Mouse (Mus musculus): ENCODE measurements around the gene Ldb3. TPM values are rescaled to one million over a fixed set of nuclear protein-coding genes. Genes with fewer than 3 reads are reported as not detected.

The Ldb3 gene
- polyA plus RNA-seq, 1 experiment: 5.4 TPM

- H3K4me1 ChIP-seq (ENCODE audit: control insufficient read depth, insufficient read depth, low read length): no peaks in the 10 kb centered on the region
- TF ChIP-seq CTCF (IDR thresholded peaks at IDR 0.05; ENCODE audit: extremely low read depth, insufficient read depth, low read length): peak; percentile 51
- TF ChIP-seq POLR2A (IDR thresholded peaks at IDR 0.05; ENCODE audit: extremely low read depth, insufficient read depth, low read length): 0 out of 2 replicates have a peak, but pooled peaks have one; percentile 40
- H3K4me3 ChIP-seq (ENCODE audit: insufficient read depth, low read length): peak overlapping the region; percentile 69
- H3K27ac ChIP-seq (ENCODE audit: insufficient read depth, low read length): peak overlapping the region; percentile 91
Observed at GRCm38 (mm10) chr14:34549004-34549671, 39.3 kb downstream of the Ldb3 start.

GRCm38 (mm10) chr14:34548391-34549001, 40.0 kb downstream of the Ldb3 start:
- H3K4me1 ChIP-seq (ENCODE audit: control insufficient read depth, insufficient read depth, low read length): no peaks in the 10 kb centered on the region
- H3K27ac ChIP-seq (ENCODE audit: insufficient read depth, low read length): peak overlapping the region; percentile 91
- peak; percentile 57; the same call in 1 of the 2 replicates for TF ChIP-seq POLR2A (IDR thresholded peaks at IDR 0.05; ENCODE audit: extremely low read depth, insufficient read depth, low read length)
- no peak for TF ChIP-seq CTCF (IDR thresholded peaks at IDR 0.05; ENCODE audit: extremely low read depth, insufficient read depth, low read length)
- H3K4me3 ChIP-seq (ENCODE audit: insufficient read depth, low read length): peak overlapping the region; percentile 69

GRCm38 (mm10) chr14:34544545-34544944, 43.9 kb downstream of the Ldb3 start:
- Histone ChIP-seq H3K4me1 (ENCODE audit: control insufficient read depth, insufficient read depth, low read length) (no peaks in the 10 kb centered on the region), H3K4me3 (ENCODE audit: insufficient read depth, low read length) (no peak overlapping the region), H3K27ac (ENCODE audit: insufficient read depth, low read length) (no peak overlapping the region)
- no peak for TF ChIP-seq CTCF (IDR thresholded peaks at IDR 0.05; ENCODE audit: extremely low read depth, insufficient read depth, low read length)
- TF ChIP-seq POLR2A (IDR thresholded peaks at IDR 0.05; ENCODE audit: extremely low read depth, insufficient read depth, low read length): no peak

GRCm38 (mm10) chr14:34544001-34544400, 44.5 kb downstream of the Ldb3 start:
- Histone ChIP-seq H3K4me3 (ENCODE audit: insufficient read depth, low read length) (no peak overlapping the region), H3K27ac (ENCODE audit: insufficient read depth, low read length) (no peak overlapping the region), H3K4me1 (ENCODE audit: control insufficient read depth, insufficient read depth, low read length) (no peaks in the 10 kb centered on the region)
- TF ChIP-seq POLR2A (IDR thresholded peaks at IDR 0.05; ENCODE audit: extremely low read depth, insufficient read depth, low read length): no peak
- no peak for TF ChIP-seq CTCF (IDR thresholded peaks at IDR 0.05; ENCODE audit: extremely low read depth, insufficient read depth, low read length)

DNA sequence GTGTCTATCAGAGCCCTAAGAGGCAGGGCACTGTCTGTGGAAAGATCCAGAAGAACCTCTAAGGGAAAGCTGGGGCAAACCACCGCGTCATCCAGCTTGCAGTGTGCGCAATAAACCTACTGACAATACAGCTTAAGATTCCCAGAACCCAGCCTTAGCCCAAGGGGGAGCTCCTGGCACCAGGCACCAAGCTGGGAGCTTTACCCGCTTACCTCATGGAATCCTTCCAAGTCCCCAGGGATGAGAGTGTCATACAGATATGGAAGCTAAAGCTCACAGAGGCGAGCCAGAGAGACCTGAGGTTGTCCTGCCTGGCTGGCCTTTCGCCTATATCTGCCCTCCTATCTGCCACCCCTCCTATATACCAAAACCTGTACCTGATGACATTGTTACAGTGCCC, 44.9 kb downstream of the Ldb3 start:
- H3K27ac ChIP-seq (ENCODE audit: insufficient read depth, low read length): no peak overlapping the region
- H3K4me1 ChIP-seq (ENCODE audit: control insufficient read depth, insufficient read depth, low read length): no peaks in the 10 kb centered on the region
- no peak overlapping the region for H3K4me3 ChIP-seq (ENCODE audit: insufficient read depth, low read length)
- no peak for TF ChIP-seq POLR2A (IDR thresholded peaks at IDR 0.05; ENCODE audit: extremely low read depth, insufficient read depth, low read length)
- TF ChIP-seq CTCF (IDR thresholded peaks at IDR 0.05; ENCODE audit: extremely low read depth, insufficient read depth, low read length): no peak

GRCm38 (mm10) chr14:34541896-34542295, 46.6 kb downstream of the Ldb3 start:
- Histone ChIP-seq H3K4me1 (ENCODE audit: control insufficient read depth, insufficient read depth, low read length) (no peaks in the 10 kb centered on the region), H3K27ac (ENCODE audit: insufficient read depth, low read length) (no peak overlapping the region), H3K4me3 (ENCODE audit: insufficient read depth, low read length) (no peak overlapping the region)
- TF ChIP-seq CTCF (IDR thresholded peaks at IDR 0.05; ENCODE audit: extremely low read depth, insufficient read depth, low read length) (no peak), POLR2A (IDR thresholded peaks at IDR 0.05; ENCODE audit: extremely low read depth, insufficient read depth, low read length) (no peak)

- no peak overlapping the region for H3K4me3 ChIP-seq (ENCODE audit: insufficient read depth, low read length)
- no peak for TF ChIP-seq POLR2A (IDR thresholded peaks at IDR 0.05; ENCODE audit: extremely low read depth, insufficient read depth, low read length)
- TF ChIP-seq CTCF (IDR thresholded peaks at IDR 0.05; ENCODE audit: extremely low read depth, insufficient read depth, low read length): no peak
- H3K4me1 ChIP-seq (ENCODE audit: control insufficient read depth, insufficient read depth, low read length): no peaks in the 10 kb centered on the region
- H3K27ac ChIP-seq (ENCODE audit: insufficient read depth, low read length): no peak overlapping the region
Observed at GRCm38 (mm10) chr14:34540685-34541162, 47.8 kb downstream of the Ldb3 start.

DNA sequence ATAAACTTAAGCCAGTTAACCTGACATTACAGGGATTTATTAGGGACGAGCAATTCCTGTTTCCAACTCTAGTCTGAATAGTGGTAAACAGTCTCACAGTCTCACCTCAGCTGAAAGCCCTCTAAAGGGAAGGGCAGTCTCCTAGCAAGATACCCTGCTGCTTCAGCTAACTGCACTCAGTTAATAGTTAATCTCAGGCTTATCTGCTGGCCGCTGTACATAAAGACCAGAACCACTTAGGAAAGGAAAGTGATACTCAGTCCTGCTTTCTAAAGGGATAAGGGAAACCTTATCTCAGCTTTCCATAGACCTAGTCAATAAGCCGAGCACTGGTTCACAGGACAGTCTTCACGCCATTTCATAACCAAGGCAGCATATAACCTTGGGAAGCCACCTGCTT, 52.6 kb downstream of the Ldb3 start:
- H3K4me3 ChIP-seq (ENCODE audit: insufficient read depth, low read length): no peak overlapping the region
- no peaks in the 10 kb centered on the region for H3K4me1 ChIP-seq (ENCODE audit: control insufficient read depth, insufficient read depth, low read length)
- TF ChIP-seq POLR2A (IDR thresholded peaks at IDR 0.05; ENCODE audit: extremely low read depth, insufficient read depth, low read length) (no peak), CTCF (IDR thresholded peaks at IDR 0.05; ENCODE audit: extremely low read depth, insufficient read depth, low read length) (no peak)
- H3K27ac ChIP-seq (ENCODE audit: insufficient read depth, low read length): no peak overlapping the region

- TF ChIP-seq CTCF (IDR thresholded peaks at IDR 0.05; ENCODE audit: extremely low read depth, insufficient read depth, low read length): no peak
- TF ChIP-seq POLR2A (IDR thresholded peaks at IDR 0.05; ENCODE audit: extremely low read depth, insufficient read depth, low read length): no peak
- H3K4me3 ChIP-seq (ENCODE audit: insufficient read depth, low read length): no peak overlapping the region
- no peaks in the 10 kb centered on the region for H3K4me1 ChIP-seq (ENCODE audit: control insufficient read depth, insufficient read depth, low read length)
- no peak overlapping the region for H3K27ac ChIP-seq (ENCODE audit: insufficient read depth, low read length)
Observed at GRCm38 (mm10) chr14:34533537-34533936, 54.9 kb downstream of the Ldb3 start.

GRCm38 (mm10) chr14:34532536-34532935, 55.9 kb downstream of the Ldb3 start:
- no peak for TF ChIP-seq CTCF (IDR thresholded peaks at IDR 0.05; ENCODE audit: extremely low read depth, insufficient read depth, low read length)
- TF ChIP-seq POLR2A (IDR thresholded peaks at IDR 0.05; ENCODE audit: extremely low read depth, insufficient read depth, low read length): no peak
- Histone ChIP-seq H3K27ac (ENCODE audit: insufficient read depth, low read length) (no peak overlapping the region), H3K4me1 (ENCODE audit: control insufficient read depth, insufficient read depth, low read length) (no peaks in the 10 kb centered on the region), H3K4me3 (ENCODE audit: insufficient read depth, low read length) (no peak overlapping the region)

Data from cortical plate, adult 2 months (tissue).